Mouse (Mus musculus) 416B (cell line): ENCODE results near the gene Sebox.

Source experiments
- DNase-seq: peaks from one replicate; pipeline ENCODE4 v3.0.0; 2011; ENCODE audit warnings: low read depth

Sebox gene

GRCm38 (mm10) chr11:78502909-78503650 is at the start of gene Sebox:
TSS of gene Sebox (plus strand) at chr11:78503447.
- DNase-seq, result peak; percentile 55

DNA sequence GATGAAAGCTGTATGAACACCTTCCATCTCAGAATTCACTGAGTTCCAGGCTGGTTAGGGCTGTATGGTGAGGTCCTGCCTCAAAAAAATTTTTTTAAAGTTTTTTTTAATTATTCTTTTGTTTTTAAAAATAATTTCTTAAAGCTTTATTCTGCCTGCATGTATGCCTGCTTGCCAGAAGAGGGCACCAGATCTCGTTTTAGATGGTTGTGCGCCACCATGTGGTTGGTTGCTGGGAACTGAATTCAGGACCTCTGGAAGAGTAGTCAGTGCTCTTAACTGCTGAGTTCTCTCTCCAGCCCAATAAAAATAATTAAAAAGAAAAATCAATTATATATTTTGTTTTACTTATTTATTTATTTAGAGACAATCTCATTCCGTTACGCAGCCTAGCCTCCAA is 49.6 kb upstream of the Sebox start:
- DNase-seq, result peak; percentile 84

GRCm38 (mm10) chr11:78454276-78454675 is 49.0 kb upstream of the Sebox start:
- DNase-seq, result peak; percentile 78

- DNase-seq, result peak; percentile 79
Measured at GRCm38 (mm10) chr11:78455308-78455707, 47.9 kb upstream of the Sebox start.

DNA sequence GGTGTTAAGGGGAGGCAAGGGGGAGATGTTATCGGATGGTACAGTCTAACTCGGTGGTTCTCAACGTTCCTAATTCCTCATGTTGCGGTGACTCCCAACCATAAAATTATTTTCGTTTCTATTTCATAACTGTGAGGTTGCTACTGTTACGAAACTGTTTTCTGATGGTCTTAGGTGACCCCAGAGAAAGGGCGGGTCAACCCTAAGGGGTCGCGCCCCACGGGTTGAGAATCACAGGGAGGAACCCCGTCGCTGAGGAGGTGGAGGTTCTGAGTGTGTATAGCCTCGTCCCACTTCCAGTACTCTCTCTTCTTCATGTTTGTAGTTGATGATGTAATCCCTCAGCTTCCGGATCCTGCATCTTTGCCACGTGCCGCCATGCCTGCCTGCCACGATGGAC is 44.5 kb upstream of the Sebox start:
- peak; percentile 60 for DNase-seq

GRCm38 (mm10) chr11:78461894-78462293 is 41.4 kb upstream of the Sebox start:
- DNase-seq, result peak; percentile 26

GRCm38 (mm10) chr11:78462669-78463068 is 40.6 kb upstream of the Sebox start:
- no peak for DNase-seq

DNA sequence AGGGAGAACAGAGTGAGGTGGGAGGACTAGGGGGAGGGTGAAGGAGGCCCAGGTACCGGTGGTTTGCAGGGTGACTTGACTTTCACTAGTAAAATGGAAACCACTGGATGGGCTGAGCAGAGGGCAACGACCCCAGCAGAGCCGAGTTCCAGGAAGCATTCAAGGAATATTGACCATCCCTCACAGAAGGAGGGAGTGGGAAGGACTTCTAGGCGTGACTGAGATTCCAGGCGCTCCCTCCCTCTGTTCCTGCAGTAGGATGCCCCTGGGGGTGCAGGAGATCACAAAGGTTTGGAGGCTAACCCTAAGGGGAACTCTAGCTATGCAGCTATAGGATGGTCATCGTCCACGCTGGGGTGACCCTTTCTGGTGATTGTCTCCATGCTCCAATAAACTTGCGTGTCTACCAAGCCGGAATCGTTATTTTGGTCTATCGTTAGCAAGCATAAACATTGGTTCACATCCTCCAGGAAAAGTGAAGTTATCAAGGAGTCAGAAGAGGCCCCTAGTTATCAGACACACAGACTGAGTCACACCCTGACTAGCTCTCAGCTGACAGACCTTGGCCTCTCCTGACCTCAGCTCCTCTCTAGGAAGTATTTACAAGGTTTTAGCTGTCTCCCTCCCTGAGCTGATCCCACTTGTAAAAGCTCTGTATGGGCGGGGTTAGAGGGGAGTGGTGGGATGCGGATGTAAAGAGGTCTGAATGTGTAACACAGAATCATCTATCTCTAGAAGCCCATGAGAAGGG is 39.8 kb upstream of the Sebox start:
- peak; percentile 32 for DNase-seq

GRCm38 (mm10) chr11:78465116-78465515 is 38.1 kb upstream of the Sebox start:
- DNase-seq, result no peak

DNA sequence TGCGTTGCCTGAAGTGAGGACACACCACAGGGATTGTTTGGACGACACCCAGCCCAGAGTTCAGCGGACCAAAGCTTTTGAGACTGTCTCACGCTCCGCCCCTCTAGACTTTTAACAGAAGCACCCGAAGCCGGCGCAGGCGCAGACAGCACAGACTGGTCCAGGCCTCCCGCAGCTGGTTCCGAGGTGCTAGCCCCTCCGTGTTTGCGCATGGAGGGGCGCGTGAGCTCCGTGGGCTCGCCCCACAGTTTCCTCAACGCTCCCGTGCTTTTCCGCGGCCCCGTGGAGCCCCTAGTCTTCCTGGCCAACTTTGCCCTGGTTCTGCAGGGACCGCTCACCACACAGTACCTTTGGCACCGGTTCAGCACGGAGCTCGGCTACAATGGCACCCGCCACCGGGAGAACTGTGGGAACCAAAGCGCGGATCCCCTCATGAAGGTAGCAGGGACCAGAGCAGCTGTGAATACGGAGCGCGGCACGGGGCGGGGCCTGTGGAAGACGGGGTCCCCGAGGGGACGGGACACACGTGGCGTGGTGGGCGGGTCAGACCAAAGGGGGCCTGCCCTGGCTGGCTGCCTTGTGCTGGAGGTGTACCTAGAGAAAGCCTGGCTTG is 37.6 kb upstream of the Sebox start, which contains the start of gene Slc46a1:
Gene Slc46a1 (plus strand): TSS at position 130 of the 613 bp plus-strand sequence.
- peak; percentile 64 for DNase-seq

DNA sequence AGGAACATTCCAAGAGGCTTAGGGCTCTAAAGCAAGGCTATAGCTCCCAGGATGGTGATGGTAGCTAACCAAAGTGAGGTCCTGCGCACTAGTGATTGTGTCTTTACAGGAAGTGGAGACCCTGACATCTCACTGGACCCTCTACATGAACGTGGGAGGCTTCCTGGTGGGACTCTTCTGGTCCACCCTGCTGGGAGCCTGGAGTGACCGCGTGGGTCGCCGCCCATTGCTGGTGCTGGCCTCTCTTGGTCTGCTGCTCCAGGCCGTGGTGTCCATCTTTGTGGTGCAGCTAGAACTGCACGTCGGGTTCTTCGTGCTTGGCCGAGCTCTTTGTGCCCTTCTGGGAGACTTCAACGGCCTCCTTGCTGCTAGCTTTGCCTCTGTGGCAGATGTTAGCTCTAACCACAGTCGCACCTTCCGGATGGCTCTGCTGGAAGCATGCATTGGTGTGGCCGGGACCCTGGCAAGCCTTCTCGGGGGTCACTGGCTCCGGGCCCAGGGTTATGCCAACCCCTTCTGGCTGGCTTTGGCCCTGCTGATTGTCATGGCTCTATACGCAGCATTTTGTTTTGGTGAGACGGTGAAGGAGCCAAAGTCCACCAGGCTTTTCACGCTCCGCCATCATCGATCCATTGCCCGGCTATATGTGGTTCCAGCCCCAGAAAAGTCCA is 36.9 kb upstream of the Sebox start:
- DNase-seq, result no peak

GRCm38 (mm10) chr11:78467515-78467914 is 35.7 kb upstream of the Sebox start:
- DNase-seq, result no peak

DNA sequence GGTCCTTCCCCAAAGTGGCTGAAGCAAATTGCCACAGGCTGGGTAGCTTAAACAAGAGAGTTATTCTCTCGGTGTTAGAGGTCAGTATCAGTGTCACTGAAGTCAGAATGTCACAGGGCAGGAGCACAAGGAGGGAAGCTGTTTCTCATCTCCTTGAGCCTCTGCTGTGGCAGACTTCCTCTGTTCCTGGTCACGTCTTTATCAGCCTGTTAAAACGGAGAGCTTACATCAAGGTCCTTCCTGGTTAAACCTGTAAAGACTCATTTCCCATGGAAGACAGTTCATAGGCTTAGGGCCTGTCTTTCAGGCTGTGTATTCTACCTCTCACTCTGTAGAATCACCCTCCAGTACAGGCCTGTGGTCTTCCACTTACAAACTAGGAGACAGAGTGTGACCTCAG is 35.3 kb upstream of the Sebox start:
- DNase-seq, result no peak

DNA sequence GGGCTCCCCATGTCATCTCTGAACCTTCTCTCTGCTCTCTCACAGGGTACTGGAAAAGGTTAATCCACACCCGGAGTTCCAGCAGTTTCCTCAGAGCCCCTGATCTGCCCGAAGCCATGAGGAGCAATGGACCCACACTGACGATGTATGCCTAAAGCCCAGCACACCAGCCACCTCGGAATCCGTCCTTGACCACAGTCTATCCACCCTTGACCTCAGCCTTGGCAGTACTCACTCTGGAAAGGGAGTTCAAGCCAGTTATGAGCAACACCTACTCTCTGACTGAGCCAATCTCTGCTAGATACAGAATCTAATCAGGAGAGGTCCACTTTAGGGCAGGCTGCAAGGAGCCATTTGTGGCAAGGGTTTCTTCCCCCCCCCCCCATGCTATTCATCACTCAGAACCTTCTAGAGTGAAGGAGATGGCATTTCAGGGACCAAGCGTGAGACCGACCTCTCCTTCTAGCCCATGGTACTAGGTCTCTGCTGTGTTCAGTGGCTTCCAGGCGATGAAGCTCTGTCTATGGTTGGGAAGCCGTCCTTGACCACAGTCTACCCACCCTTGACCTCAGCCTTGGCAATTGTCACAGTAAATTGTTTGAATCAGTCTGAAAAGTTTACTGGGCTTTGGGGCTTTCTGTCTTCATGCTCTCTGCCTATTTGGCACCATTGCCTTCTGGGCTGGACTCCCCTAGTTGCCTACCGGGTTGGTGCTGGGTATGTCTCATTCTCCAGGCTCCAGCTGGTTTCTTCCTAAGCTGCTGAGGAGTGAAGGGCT is 31.7 kb upstream of the Sebox start:
- DNase-seq, result no peak

DNA sequence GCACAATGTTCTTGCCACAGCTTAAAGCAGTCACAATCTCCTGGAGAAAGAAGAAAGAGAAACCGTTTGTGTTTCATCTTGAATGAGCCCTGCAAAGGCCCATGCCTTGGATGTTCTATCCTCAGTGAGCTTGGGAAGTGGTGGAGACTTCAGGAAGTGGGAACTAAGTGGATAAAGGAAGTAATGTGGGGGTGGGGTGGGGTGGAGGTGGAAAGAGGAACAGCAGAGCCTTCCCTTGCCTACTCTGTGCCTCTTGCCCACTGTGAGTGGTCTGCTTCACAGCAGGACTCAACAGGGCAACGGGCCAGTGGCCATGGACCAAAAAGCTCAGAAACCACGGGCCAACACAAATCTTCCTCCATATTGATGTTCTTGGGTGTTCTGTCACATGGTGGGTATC is 28.0 kb upstream of the Sebox start:
- DNase-seq, result no peak

GRCm38 (mm10) chr11:78483639-78484038 is 19.6 kb upstream of the Sebox start:
- no peak for DNase-seq

GRCm38 (mm10) chr11:78488168-78488567 is 15.1 kb upstream of the Sebox start:
- peak; percentile 57 for DNase-seq

DNA sequence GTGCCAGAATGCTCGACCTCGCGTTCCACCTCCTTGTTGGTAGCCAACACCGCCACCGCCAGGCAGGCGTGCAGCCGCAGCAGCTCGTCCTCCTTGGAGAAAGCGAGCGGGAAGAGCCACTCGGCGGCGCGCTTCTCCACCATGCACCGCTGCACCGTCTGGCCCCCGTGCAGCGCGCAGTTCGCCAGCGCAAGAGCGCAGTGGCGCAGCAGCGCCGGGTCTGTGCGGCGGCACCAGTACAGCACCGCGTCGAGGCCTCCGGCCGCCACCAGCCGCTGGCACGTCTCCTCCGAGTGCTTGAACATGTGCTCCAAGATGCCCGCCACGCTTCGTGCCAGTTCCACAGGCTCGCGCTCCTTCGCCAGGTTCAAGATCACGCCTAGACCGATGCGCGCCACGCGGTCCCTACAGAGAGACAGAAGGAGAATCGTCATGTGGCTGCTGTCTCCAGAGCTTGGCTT is 12.4 kb upstream of the Sebox start:
- no peak for DNase-seq

DNA sequence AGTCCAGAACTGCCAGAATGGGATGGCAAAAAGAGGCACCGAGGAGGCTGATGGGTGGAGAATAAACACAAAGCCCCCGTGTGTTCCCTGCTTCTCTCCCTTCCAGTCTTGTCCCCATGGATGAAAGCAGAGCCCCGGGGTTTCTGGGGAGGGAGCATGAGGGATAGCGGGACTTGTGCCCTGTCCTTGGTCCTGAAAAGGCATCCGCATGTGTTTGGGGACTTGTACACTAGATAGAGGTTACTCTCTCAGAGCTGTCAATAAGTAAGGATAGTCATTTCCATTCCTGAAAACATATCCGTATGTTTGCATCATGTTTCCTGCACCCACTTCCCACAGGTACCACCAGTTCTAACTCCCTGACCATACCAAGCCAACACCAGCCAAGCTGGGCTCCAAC is 7.3 kb upstream of the Sebox start:
- DNase-seq, result peak; percentile 46

DNA sequence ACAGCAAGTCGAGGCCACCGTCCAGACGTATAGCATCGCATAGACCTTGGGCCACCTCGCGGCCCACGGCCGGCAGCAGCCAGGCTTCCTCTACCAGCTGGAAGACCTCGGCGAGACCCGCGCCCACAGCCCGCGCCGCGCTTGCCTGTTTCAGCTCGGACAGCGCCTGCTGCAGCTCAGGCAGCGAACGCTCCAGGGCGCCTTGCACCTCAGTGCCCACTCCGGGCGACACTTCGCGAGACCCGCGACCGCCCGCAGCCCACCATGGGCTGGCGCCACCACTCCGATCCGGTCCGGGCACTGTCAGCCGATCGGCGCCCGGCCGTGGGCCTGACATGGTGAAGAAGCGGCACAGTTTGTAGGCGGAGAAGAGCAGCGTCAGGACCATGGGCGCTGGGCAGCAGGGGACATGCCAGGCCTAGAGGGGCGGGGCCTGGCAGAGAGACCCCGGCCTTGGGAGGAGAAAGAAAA is 6.1 kb upstream of the Sebox start:
- no peak for DNase-seq
